Mouse (Mus musculus): ENCODE measurements around the gene Hsf5. TPM values are rescaled to one million over a fixed set of nuclear protein-coding genes. Genes with fewer than 3 reads are reported as not detected.

Hsf5 gene
- polyA plus RNA-seq, 1 experiment from 2014 or later = 0.52 TPM

DNA sequence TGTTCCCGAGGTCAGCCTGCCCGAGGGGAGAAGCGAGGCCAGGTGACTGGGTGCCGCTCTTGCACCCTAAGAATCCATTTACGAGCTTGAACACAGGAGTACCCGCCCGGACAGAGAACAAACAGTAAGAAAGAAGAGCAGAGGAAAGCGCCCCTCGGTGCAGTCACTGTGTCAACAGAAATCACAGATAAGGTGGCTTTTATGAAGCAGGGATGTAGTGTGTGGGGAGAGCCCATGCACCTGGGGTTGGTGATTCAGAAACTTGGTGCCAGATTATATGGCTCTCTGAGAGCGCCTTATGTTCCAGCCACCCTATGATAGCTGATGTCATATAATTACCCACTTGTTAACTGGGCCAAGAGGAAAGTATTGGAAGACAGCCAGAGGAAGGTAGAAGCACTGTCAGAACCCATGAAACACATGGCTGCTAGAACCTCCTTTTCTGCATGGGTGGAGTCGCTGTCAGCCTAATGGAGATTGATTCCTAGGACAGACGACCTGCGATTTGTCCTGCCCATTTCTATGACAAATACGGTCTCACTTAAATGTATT lies 80.2 kb downstream of the Hsf5 start:
- no peak overlapping the region for H3K4me3 ChIP-seq (ENCODE audit: low read depth, low read length)
- ATAC-seq (replicated peaks; ENCODE audit: low FRiP score) (no peak), DNase-seq (ENCODE audit: low spot score) (no peak)
- WGBS = 84% methylated on average over 14 of the region's 14 CpGs
- no peaks in the 10 kb centered on the region for H3K9me3 ChIP-seq (ENCODE audit: control insufficient read depth, low read length)
- no peaks in the 10 kb centered on the region for H3K27me3 ChIP-seq (ENCODE audit: control insufficient read depth, insufficient read depth, low read length)
- H3K27ac ChIP-seq (ENCODE audit: low read depth, low read length) = no peak overlapping the region
- no peak overlapping the region for H3K9ac ChIP-seq (ENCODE audit: low read length)
- H3K4me1 ChIP-seq (replicated peaks; ENCODE audit: control insufficient read depth, insufficient read depth, low read length) = no peaks in the 10 kb centered on the region
- H3K36me3 ChIP-seq (ENCODE audit: control insufficient read depth, insufficient read depth, low read length) = no peaks in the 10 kb centered on the region
- H3K4me2 ChIP-seq (ENCODE audit: low read depth, low read length, severe bottlenecking) = no peak overlapping the region

DNA sequence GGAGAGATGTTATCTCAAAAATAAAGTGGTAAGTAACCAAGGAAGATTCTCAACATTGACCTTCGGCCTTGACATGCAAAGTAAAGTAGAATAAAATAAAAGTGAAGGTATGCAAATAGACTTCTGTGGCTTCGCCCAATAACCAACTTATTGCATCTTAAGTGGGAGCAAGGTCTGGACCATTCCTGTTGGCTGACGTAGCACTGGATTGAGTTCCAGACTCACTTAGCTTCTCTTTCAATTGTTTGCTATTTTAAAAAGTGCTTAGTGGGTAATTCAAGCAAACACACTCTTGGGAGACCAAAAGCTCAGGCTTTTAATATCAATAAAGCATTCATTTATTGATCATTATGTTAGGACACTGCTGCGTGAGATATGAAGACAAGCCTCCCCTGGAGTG lies 81.2 kb downstream of the Hsf5 start:
- Histone ChIP-seq H3K27ac (ENCODE audit: low read depth, low read length) (no peak overlapping the region), H3K36me3 (ENCODE audit: control insufficient read depth, insufficient read depth, low read length) (no peaks in the 10 kb centered on the region), H3K4me1 (replicated peaks; ENCODE audit: control insufficient read depth, insufficient read depth, low read length) (no peaks in the 10 kb centered on the region), H3K9ac (ENCODE audit: low read length) (no peak overlapping the region), H3K4me3 (ENCODE audit: low read depth, low read length) (no peak overlapping the region), H3K9me3 (ENCODE audit: control insufficient read depth, low read length) (no peaks in the 10 kb centered on the region), H3K4me2 (ENCODE audit: low read depth, low read length, severe bottlenecking) (no peak overlapping the region), H3K27me3 (ENCODE audit: control insufficient read depth, insufficient read depth, low read length) (no peaks in the 10 kb centered on the region)
- DNase-seq (ENCODE audit: low spot score) = no peak
- 88% methylated on average over 4 of the region's 4 CpGs for WGBS
- ATAC-seq (replicated peaks; ENCODE audit: low FRiP score) = no peak

DNA sequence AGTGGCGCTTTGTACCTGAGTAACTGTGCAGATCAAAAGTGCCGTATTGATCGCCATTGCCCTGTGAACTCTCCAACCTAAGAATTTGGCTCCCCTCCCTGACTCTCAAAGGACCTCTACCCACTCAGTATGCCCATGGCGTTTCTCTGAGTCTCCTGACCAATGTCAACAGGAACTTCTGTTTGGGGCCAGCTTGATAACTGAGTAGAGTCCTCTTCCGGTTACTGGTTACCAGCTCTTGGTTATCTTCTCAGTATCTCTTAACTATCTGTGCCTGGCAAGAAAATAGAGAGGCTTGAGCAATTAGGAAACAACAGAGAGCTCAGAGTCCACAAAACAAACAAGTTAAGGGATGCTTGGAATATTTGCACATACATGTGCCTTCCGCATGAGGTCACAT lies 84.1 kb downstream of the Hsf5 start:
- Histone ChIP-seq H3K9ac (ENCODE audit: low read length) (no peak overlapping the region), H3K4me1 (replicated peaks; ENCODE audit: control insufficient read depth, insufficient read depth, low read length) (no peaks in the 10 kb centered on the region), H3K27ac (ENCODE audit: low read depth, low read length) (no peak overlapping the region), H3K9me3 (ENCODE audit: control insufficient read depth, low read length) (no peaks in the 10 kb centered on the region), H3K4me3 (ENCODE audit: low read depth, low read length) (no peak overlapping the region), H3K36me3 (ENCODE audit: control insufficient read depth, insufficient read depth, low read length) (no peaks in the 10 kb centered on the region), H3K4me2 (ENCODE audit: low read depth, low read length, severe bottlenecking) (no peak overlapping the region), H3K27me3 (ENCODE audit: control insufficient read depth, insufficient read depth, low read length) (no peaks in the 10 kb centered on the region)
- no peak for DNase-seq (ENCODE audit: low spot score)
- no peak for ATAC-seq (replicated peaks; ENCODE audit: low FRiP score)
- WGBS = 86% methylated on average over 6 of the region's 6 CpGs

DNA sequence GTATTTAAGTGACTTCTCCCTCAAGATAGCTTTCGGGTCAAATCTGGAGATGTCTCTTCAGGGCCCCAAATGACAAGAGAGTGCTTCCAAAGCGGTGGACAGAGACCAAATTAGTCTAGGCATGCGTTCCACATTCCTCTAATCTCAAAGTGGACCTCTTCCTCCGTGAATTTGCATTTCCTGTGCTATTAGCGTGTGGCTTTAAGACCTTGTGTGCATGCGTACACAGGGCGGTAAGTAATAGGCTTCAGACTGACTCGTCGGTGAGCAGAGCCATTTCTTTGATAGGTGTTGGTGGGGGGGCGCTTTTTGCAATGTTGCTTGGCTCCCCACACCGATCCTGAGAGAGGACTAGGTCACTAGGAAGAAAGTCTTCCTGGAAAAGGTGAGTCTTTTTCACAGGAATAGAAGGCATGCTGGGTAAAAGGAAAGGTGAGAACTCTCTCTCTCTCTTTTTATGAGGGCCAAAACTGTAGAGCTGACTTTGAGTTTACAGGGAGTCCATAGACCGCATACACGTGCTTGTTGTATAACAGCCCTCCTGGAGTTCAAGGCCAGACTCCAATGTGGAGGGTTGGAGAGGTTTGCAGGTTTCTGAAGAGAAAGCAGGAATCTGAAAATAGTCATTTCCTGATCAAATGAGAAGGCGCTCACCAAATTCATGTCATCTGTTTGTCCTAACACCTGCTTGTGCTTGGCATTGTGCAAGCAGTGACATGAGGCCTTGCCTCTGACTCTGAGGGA lies 85.1 kb downstream of the Hsf5 start:
- WGBS = 86% methylated on average over 14 of the region's 14 CpGs
- H3K9me3 ChIP-seq (ENCODE audit: control insufficient read depth, low read length) = no peaks in the 10 kb centered on the region
- no peak overlapping the region for H3K4me3 ChIP-seq (ENCODE audit: low read depth, low read length)
- no peaks in the 10 kb centered on the region for H3K27me3 ChIP-seq (ENCODE audit: control insufficient read depth, insufficient read depth, low read length)
- DNase-seq (ENCODE audit: low spot score) (no peak), ATAC-seq (replicated peaks; ENCODE audit: low FRiP score) (no peak)
- H3K9ac ChIP-seq (ENCODE audit: low read length) = no peak overlapping the region
- no peaks in the 10 kb centered on the region for H3K4me1 ChIP-seq (replicated peaks; ENCODE audit: control insufficient read depth, insufficient read depth, low read length)
- H3K36me3 ChIP-seq (ENCODE audit: control insufficient read depth, insufficient read depth, low read length) = no peaks in the 10 kb centered on the region
- H3K27ac ChIP-seq (ENCODE audit: low read depth, low read length) = no peak overlapping the region
- H3K4me2 ChIP-seq (ENCODE audit: low read depth, low read length, severe bottlenecking) = no peak overlapping the region

GRCm38 (mm10) chr11:87703654-87704053 lies 86.7 kb downstream of the Hsf5 start:
- Histone ChIP-seq H3K4me3 (ENCODE audit: low read depth, low read length) (no peak overlapping the region), H3K36me3 (ENCODE audit: control insufficient read depth, insufficient read depth, low read length) (no peaks in the 10 kb centered on the region), H3K9ac (ENCODE audit: low read length) (no peak overlapping the region), H3K9me3 (ENCODE audit: control insufficient read depth, low read length) (no peaks in the 10 kb centered on the region), H3K4me2 (ENCODE audit: low read depth, low read length, severe bottlenecking) (no peak overlapping the region), H3K4me1 (replicated peaks; ENCODE audit: control insufficient read depth, insufficient read depth, low read length) (no peaks in the 10 kb centered on the region), H3K27ac (ENCODE audit: low read depth, low read length) (no peak overlapping the region), H3K27me3 (ENCODE audit: control insufficient read depth, insufficient read depth, low read length) (no peaks in the 10 kb centered on the region)
- DNase-seq (ENCODE audit: low spot score) (no peak), ATAC-seq (replicated peaks; ENCODE audit: low FRiP score) (no peak)
- 91% methylated on average over 5 of the region's 5 CpGs for WGBS

- Histone ChIP-seq H3K4me3 (ENCODE audit: low read depth, low read length) (no peak overlapping the region), H3K4me1 (replicated peaks; ENCODE audit: control insufficient read depth, insufficient read depth, low read length) (no peaks in the 10 kb centered on the region), H3K27me3 (ENCODE audit: control insufficient read depth, insufficient read depth, low read length) (no peaks in the 10 kb centered on the region), H3K9me3 (ENCODE audit: control insufficient read depth, low read length) (no peaks in the 10 kb centered on the region), H3K27ac (ENCODE audit: low read depth, low read length) (no peak overlapping the region), H3K36me3 (ENCODE audit: control insufficient read depth, insufficient read depth, low read length) (no peaks in the 10 kb centered on the region), H3K4me2 (ENCODE audit: low read depth, low read length, severe bottlenecking) (no peak overlapping the region), H3K9ac (ENCODE audit: low read length) (no peak overlapping the region)
- 92% methylated on average over 9 of the region's 9 CpGs for WGBS
- DNase-seq (ENCODE audit: low spot score) (no peak), ATAC-seq (replicated peaks; ENCODE audit: low FRiP score) (no peak)
Measured at GRCm38 (mm10) chr11:87704289-87704688, 87.3 kb downstream of the Hsf5 start.

DNA sequence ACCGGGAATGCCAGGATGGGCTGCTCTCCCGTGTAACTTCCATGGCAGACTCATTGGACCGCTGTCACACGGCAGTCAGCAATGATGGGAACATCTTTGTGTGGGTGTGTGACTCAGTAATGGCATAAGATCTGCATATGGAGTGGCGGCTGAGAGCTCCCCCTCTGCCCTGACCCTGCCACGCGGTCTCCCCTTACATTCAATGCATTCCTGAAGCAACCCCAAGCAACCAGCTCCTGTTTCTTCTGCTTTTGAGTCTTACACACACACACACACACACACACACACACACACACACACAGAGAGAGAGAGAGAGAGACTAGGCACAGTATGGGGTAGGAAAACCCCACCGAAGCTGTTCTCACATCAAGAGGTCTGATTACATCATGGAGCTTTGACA lies 90.6 kb downstream of the Hsf5 start:
- Histone ChIP-seq H3K27me3 (ENCODE audit: control insufficient read depth, insufficient read depth, low read length) (no peaks in the 10 kb centered on the region), H3K4me1 (replicated peaks; ENCODE audit: control insufficient read depth, insufficient read depth, low read length) (no peaks in the 10 kb centered on the region; the same call in 1 of the 2 replicates), H3K27ac (ENCODE audit: low read depth, low read length) (no peak overlapping the region), H3K4me3 (ENCODE audit: low read depth, low read length) (no peak overlapping the region), H3K9me3 (ENCODE audit: control insufficient read depth, low read length) (no peaks in the 10 kb centered on the region), H3K36me3 (ENCODE audit: control insufficient read depth, insufficient read depth, low read length) (no peaks in the 10 kb centered on the region), H3K9ac (ENCODE audit: low read length) (no peak overlapping the region), H3K4me2 (ENCODE audit: low read depth, low read length, severe bottlenecking) (no peak overlapping the region)
- 49% methylated on average over 8 of the region's 8 CpGs for WGBS
- DNase-seq (ENCODE audit: low spot score) (no peak), ATAC-seq (replicated peaks; ENCODE audit: low FRiP score) (no peak)

DNA sequence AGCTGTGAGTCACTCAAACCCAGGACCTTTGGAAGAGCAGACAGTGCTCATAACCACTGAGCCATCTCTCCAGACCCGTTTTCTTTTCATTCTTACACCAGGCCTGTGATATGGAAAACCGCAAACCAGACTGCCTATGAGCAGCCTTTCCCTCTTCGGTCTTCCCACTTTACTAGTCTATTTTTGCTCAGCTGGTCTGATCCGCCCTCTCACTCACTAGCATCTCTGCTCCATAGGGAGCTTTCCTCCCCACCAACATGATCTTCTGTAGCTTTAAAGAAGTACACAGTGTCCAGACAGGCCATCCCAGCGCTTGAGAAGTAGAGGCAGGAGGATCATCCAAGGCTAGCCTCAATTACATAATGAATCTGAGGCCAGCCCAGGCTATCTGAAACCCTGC lies 92.0 kb downstream of the Hsf5 start:
- WGBS = 81% methylated on average over 5 of the region's 5 CpGs

More for the DNA sequence above, 92.0 kb downstream of the Hsf5 start:
- Histone ChIP-seq H3K27ac (ENCODE audit: low read depth, low read length) (no peak overlapping the region), H3K4me3 (ENCODE audit: low read depth, low read length) (no peak overlapping the region), H3K36me3 (ENCODE audit: control insufficient read depth, insufficient read depth, low read length) (no peaks in the 10 kb centered on the region), H3K4me2 (ENCODE audit: low read depth, low read length, severe bottlenecking) (no peak overlapping the region), H3K9me3 (ENCODE audit: control insufficient read depth, low read length) (no peaks in the 10 kb centered on the region), H3K9ac (ENCODE audit: low read length) (no peak overlapping the region), H3K4me1 (replicated peaks; ENCODE audit: control insufficient read depth, insufficient read depth, low read length) (no peaks in the 10 kb centered on the region; the same call in 1 of the 2 replicates), H3K27me3 (ENCODE audit: control insufficient read depth, insufficient read depth, low read length) (no peaks in the 10 kb centered on the region)
- no peak for DNase-seq (ENCODE audit: low spot score)
- no peak for ATAC-seq (replicated peaks; ENCODE audit: low FRiP score)

All from forebrain, embryonic 11.5 days (tissue).